Mouse (Mus musculus) G1E (cell line): Measurements from ENCODE around the gene Ccnd3. TPM values are rescaled to one million over a fixed set of nuclear protein-coding genes. Genes with fewer than 3 reads are reported as not detected.
A peak's percentile ranks its signal among the peaks of the same experiment; 100 is the strongest.

Experiments
- ATAC-seq: 2 replicates; pipeline ENCODE4 v1.8.0; 2016; ENCODE audit warnings: mild to moderate bottlenecking; ENCODE audit not compliant: insufficient number of reproducible peaks, poor library complexity, low FRiP score, severe bottlenecking; ENCODE audit errors: extremely low read depth
- DNase-seq: peaks from one replicate; pipeline ENCODE4 v3.0.0; 2012; ENCODE audit warnings: low spot score
- H3K27me3 ChIP-seq: 2 replicates; pipeline ENCODE4 v1.6.1; 2012; ENCODE audit warnings: mild to moderate bottlenecking, low read length, inconsistent platforms; ENCODE audit not compliant: insufficient read depth
- H3K36me3 ChIP-seq: replicated peaks from 2 replicates; pipeline ENCODE3; 2012; ENCODE audit warnings: mild to moderate bottlenecking, inconsistent platforms
- H3K4me1 ChIP-seq: 2 replicates; pipeline ENCODE4 v1.6.1; 2012; ENCODE audit warnings: low read depth, low read length, inconsistent platforms, mixed read lengths; ENCODE audit not compliant: insufficient read depth
- H3K4me3 ChIP-seq: 2 replicates; pipeline ENCODE4 v1.5.1; 2012; ENCODE audit warnings: low read depth, mild to moderate bottlenecking, inconsistent platforms, low read length, moderate library complexity, mixed read lengths
- H3K9me3 ChIP-seq: replicated peaks from 2 replicates; pipeline ENCODE4 v1.6.1; 2012; ENCODE audit warnings: inconsistent platforms
- CTCF ChIP-seq: IDR thresholded peaks from 2 replicates; pipeline ENCODE4 v1.5.1; 2012; ENCODE audit warnings: low read depth, low read length, inconsistent platforms, mixed read lengths
- GATA1 ChIP-seq: IDR thresholded peaks from 2 replicates; pipeline ENCODE4 v1.6.1; 2012; ENCODE audit warnings: borderline replicate concordance, low read length, inconsistent platforms, mixed read lengths
- GATA2 ChIP-seq: IDR thresholded peaks from 2 replicates; pipeline ENCODE4 v1.6.1; 2012; ENCODE audit warnings: low read depth, low read length, inconsistent platforms, borderline replicate concordance
- POLR2AphosphoS5 ChIP-seq: IDR thresholded peaks from 2 replicates; pipeline ENCODE4 v1.6.1; 2012; ENCODE audit warnings: low read depth, low read length, inconsistent platforms; ENCODE audit not compliant: insufficient replicate concordance
- TAL1 ChIP-seq: conservative IDR thresholded peaks from 2 replicates; pipeline ENCODE4 v1.6.1; 2012; ENCODE audit warnings: low read depth, low read length, inconsistent platforms, mixed read lengths
- polyA plus RNA-seq: library from polyadenylated mRNA; stranded (reverse); fragments of >175 nt; gene quantifications from 2 replicates; pipeline ENCODE4 v1.2.3, GENCODE M21; 2012
- total RNA-seq, 2 experiments: library from RNA; stranded (forward) in 1 of 2; stranded (reverse) in 1 of 2; fragments of 200-1000 nt in 1 of 2; fragments of >200 nt in 1 of 2; fragmentation: Nextera tagmentation in 1 of 2; gene quantifications; 2 replicates each; pipeline ENCODE4 v1.2.3; 2014 to 2017

Gene Ccnd3
- total and polyA plus RNA-seq, 3 experiments: 134 to 426 (median 229) TPM

DNA sequence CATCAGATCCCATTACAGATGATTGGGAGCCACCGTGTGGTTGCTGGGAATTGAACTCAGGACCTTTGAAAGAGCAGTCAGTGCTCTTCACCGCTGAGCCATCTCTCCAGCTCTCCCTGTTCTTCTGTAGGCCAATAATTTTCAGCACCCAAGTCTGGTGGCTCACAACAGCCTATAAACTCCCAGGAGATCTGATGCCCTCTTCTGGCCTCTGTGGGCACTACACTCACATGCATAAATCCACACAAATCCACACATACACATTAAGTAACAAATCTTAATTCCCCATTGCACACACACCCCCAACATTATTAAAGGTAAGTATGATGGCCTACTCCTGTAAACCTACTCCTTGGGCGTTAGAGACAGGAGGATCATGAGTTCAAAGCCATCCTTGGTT, 11.4 kb downstream of the Ccnd3 start:
- Histone ChIP-seq H3K27me3 (no peaks in the 10 kb centered on the region), H3K4me3 (no peak overlapping the region), H3K9me3 (no peaks in the 10 kb centered on the region), H3K4me1 (peaks cover 69% of the 10 kb centered on the region), H3K36me3 (peaks cover 65% of the 10 kb centered on the region)
- DNase-seq (no peak), ATAC-seq (no peak)
- no peak for TF ChIP-seq TAL1
- TF ChIP-seq CTCF: no peak
- no peak for TF ChIP-seq POLR2AphosphoS5
- TF ChIP-seq GATA1: no peak
- no peak for TF ChIP-seq GATA2

DNA sequence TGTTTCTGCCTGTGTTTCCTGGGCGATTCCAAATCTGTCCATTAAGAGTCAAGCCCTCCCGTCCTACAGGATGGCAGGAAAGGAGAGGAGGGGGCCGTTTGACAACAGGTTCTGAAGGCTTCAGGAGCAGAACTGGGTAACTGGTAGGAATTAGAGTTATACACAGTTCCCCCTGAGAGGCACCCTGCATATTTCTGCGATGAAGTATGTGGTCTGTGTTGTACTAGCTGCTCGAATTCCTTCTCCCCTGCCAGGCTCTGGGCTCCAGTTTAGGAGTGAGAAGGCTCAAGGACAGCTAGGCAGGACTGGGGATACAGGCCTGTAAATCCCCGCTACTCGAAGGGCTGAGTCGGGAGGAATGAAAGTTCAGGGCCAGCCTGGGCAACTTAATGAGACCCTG, 13.4 kb downstream of the Ccnd3 start:
- Histone ChIP-seq H3K27me3 (no peaks in the 10 kb centered on the region), H3K4me3 (no peak overlapping the region), H3K36me3 (peaks cover 57% of the 10 kb centered on the region), H3K9me3 (no peaks in the 10 kb centered on the region), H3K4me1 (peaks cover 69% of the 10 kb centered on the region)
- ATAC-seq: no peak
- DNase-seq: no peak
- TF ChIP-seq POLR2AphosphoS5: no peak
- TF ChIP-seq GATA1: no peak
- no peak for TF ChIP-seq GATA2
- no peak for TF ChIP-seq CTCF
- TF ChIP-seq TAL1: no peak

DNA sequence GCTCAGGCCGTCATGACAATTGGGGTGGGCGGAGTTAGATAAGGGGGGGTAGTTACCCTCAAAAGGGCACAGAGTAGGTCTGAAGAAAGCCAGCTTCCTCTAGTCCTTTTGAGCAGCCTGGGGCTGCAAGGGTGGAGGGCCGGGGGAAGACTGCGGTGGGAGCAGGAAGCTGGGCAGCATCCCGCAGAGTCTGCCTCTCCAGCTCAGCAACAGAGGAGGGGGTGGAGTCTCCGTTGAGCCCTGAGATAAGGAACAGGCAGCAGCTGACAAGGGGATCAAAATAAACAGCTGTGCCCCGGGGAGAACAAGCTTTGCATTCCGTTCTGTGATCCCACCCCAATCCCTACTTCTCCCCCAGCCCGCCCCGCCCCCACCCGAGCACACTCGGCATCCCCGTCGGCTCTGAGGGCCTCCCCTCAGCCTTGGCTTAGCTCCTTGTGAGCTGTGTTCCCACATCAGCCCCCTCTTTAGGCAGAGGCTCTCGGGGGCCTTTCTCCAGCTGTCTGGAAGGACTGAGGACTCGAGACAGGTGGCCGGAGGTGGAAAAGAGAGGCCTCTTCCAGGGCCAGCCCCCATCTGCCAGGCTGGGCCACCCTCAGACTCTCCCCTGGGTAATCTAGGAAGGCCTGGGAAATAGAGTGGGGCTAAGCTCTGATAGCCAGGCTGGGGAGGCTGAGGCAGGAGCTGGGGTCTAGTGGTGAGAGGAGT, 16.9 kb downstream of the Ccnd3 start:
- Histone ChIP-seq H3K4me1 (peaks cover 63% of the 10 kb centered on the region), H3K4me3 (peak overlapping the region; percentile 65; the same call in 1 of the 2 replicates), H3K27me3 (no peaks in the 10 kb centered on the region), H3K9me3 (no peaks in the 10 kb centered on the region), H3K36me3 (peaks cover 58% of the 10 kb centered on the region)
- ATAC-seq: peak; percentile 92
- TF ChIP-seq GATA2 (no peak), CTCF (no peak), GATA1 (no peak), POLR2AphosphoS5 (no peak), TAL1 (no peak; the same call in 1 of the 2 replicates)
- peak; percentile 82 for DNase-seq

DNA sequence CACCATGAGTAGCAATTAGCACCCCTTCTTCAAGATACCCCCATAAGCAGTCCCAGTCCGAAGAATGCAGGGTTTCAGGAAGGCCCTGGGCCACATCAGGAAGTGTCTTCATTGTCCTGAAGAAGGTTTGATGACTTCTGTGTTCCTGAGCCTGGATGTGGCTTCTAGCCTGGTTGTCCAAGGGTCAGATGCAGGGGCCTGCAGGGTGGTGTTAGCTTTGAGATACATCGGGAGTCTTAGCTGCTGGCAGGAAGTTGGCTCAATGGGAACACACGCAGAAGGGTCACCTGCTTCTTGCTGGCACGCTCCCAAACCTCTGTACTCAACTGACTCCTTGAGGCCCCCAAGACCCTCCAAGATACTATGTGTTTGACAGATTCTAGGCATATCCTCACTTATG, 17.7 kb downstream of the Ccnd3 start:
- H3K4me3 ChIP-seq: peak overlapping the region; percentile 65; the same call in 1 of the 2 replicates
- DNase-seq (no peak), ATAC-seq (no peak)
- H3K36me3 ChIP-seq: peaks cover 55% of the 10 kb centered on the region
- TF ChIP-seq GATA1: no peak
- TF ChIP-seq POLR2AphosphoS5: no peak
- TF ChIP-seq TAL1: no peak
- TF ChIP-seq GATA2: no peak
- no peak for TF ChIP-seq CTCF
- no peaks in the 10 kb centered on the region for H3K9me3 ChIP-seq
- H3K4me1 ChIP-seq: peaks cover 68% of the 10 kb centered on the region
- H3K27me3 ChIP-seq: no peaks in the 10 kb centered on the region

DNA sequence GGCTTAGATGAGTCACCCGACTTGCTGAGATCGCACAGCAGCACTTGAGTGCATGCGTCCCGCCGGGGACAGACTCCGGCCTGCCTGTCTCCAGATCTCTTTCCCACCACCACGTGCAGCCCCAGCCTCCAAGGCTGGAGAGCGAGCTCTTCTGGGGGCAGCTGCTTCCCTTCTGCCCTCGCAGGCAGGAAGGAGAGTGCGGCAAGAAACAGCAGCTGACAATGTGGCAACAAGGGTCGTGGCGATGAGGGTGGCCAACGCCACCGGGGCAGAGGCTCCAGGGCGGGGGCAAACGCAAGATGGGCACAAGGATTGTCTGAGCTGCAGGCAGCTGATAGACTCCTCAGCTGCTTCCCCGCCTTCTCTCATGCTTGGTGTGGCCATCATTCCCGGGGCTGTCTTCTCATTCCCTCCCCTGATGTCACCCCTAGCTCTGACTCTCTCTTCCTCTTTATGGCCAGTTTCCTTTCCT, 18.4 kb downstream of the Ccnd3 start:
- TF ChIP-seq GATA1: no peak
- TF ChIP-seq TAL1: no peak
- TF ChIP-seq POLR2AphosphoS5: no peak
- TF ChIP-seq CTCF: no peak
- TF ChIP-seq GATA2: no peak
- ATAC-seq (no peak), DNase-seq (no peak)
- Histone ChIP-seq H3K27me3 (no peaks in the 10 kb centered on the region), H3K4me1 (peaks cover 72% of the 10 kb centered on the region), H3K36me3 (peaks cover 51% of the 10 kb centered on the region), H3K4me3 (peak overlapping the region; percentile 56; the same call in 1 of the 2 replicates), H3K9me3 (no peaks in the 10 kb centered on the region)

DNA sequence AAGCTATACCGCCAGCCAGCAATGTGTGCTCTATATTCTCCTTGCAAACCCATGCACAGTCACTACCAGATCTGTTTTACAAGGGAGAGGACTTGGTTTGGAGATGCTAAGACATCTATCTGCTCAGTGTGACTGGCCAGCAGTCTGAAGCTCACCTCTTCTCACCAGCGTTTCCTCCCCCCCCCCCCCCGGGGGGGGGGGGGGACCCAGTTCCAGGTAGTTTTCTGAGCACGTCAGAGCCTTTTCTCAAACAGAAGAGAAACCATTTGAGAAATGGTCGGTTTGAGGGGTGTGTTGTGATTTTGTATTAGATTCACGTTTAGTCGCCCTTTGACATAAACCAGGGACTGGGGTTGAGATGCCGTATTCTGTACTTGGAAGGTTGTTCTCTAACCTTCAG, 19.2 kb downstream of the Ccnd3 start:
- peaks cover 77% of the 10 kb centered on the region for H3K4me1 ChIP-seq
- no peak overlapping the region for H3K4me3 ChIP-seq
- no peak for ATAC-seq
- DNase-seq: no peak
- peaks cover 52% of the 10 kb centered on the region for H3K36me3 ChIP-seq
- H3K9me3 ChIP-seq: no peaks in the 10 kb centered on the region
- H3K27me3 ChIP-seq: no peaks in the 10 kb centered on the region
- TF ChIP-seq GATA2 (no peak), POLR2AphosphoS5 (no peak), TAL1 (no peak), GATA1 (no peak), CTCF (no peak)
